Mouse (Mus musculus): ENCODE results near the gene Ispd. TPM values are rescaled to one million over a fixed set of nuclear protein-coding genes. Genes with fewer than 3 reads are reported as not detected.

Gene Ispd
- polyA plus RNA-seq, 1 experiment from 2014 or later = 10.9 TPM

GRCm38 (mm10) chr12:36722754-36723153 is 341.5 kb downstream of the Ispd start:
- no peak for ATAC-seq (ENCODE audit: insufficient read depth, low FRiP score, low read depth)
- no peak overlapping the region for H3K4me2 ChIP-seq

GRCm38 (mm10) chr12:36723302-36723701 is 342.1 kb downstream of the Ispd start:
- Histone ChIP-seq H3K4me1 (no peaks in the 10 kb centered on the region), H3K27ac (no peak overlapping the region), H3K36me3 (no peaks in the 10 kb centered on the region), H3K27me3 (replicated peaks) (no peaks in the 10 kb centered on the region), H3K9ac (no peak overlapping the region), H3K9me3 (no peaks in the 10 kb centered on the region), H3K4me3 (replicated peaks) (no peak overlapping the region), H3K4me2 (no peak overlapping the region)
- no peak for ATAC-seq (ENCODE audit: insufficient read depth, low FRiP score, low read depth)
- WGBS = 44% methylated on average over 3 of the region's 3 CpGs

More at GRCm38 (mm10) chr12:36722754-36723153, 341.5 kb downstream of the Ispd start:
- Histone ChIP-seq H3K27me3 (replicated peaks) (no peaks in the 10 kb centered on the region), H3K9ac (no peak overlapping the region), H3K36me3 (no peaks in the 10 kb centered on the region), H3K4me3 (replicated peaks) (no peak overlapping the region), H3K9me3 (no peaks in the 10 kb centered on the region), H3K27ac (no peak overlapping the region), H3K4me1 (no peaks in the 10 kb centered on the region)
- 68% methylated on average over 6 of the region's 6 CpGs for WGBS

- Histone ChIP-seq H3K4me3 (replicated peaks) (no peak overlapping the region), H3K27me3 (replicated peaks) (no peaks in the 10 kb centered on the region), H3K4me2 (no peak overlapping the region), H3K4me1 (no peaks in the 10 kb centered on the region), H3K9me3 (no peaks in the 10 kb centered on the region), H3K36me3 (no peaks in the 10 kb centered on the region), H3K9ac (no peak overlapping the region), H3K27ac (no peak overlapping the region)
- ATAC-seq (ENCODE audit: insufficient read depth, low FRiP score, low read depth) = no peak
- 81% methylated on average over 4 of the region's 4 CpGs for WGBS
These were observed 343.0 kb downstream of the Ispd start for GRCm38 (mm10) chr12:36724297-36724696.

GRCm38 (mm10) chr12:36725250-36725649 is 344.0 kb downstream of the Ispd start:
- WGBS = 84% methylated on average over 3 of the region's 3 CpGs
- Histone ChIP-seq H3K4me2 (no peak overlapping the region), H3K4me1 (no peaks in the 10 kb centered on the region), H3K36me3 (no peaks in the 10 kb centered on the region), H3K27me3 (replicated peaks) (no peaks in the 10 kb centered on the region), H3K4me3 (replicated peaks) (no peak overlapping the region), H3K27ac (no peak overlapping the region), H3K9ac (no peak overlapping the region), H3K9me3 (no peaks in the 10 kb centered on the region)
- no peak for ATAC-seq (ENCODE audit: insufficient read depth, low FRiP score, low read depth)

- no peak overlapping the region for H3K4me2 ChIP-seq
- no peak overlapping the region for H3K4me3 ChIP-seq (replicated peaks)
- H3K27me3 ChIP-seq (replicated peaks) = no peaks in the 10 kb centered on the region
- WGBS = 60% methylated on average over 1 of the region's 1 CpGs
- H3K36me3 ChIP-seq = no peaks in the 10 kb centered on the region
- no peaks in the 10 kb centered on the region for H3K9me3 ChIP-seq
- H3K27ac ChIP-seq = no peak overlapping the region
- H3K4me1 ChIP-seq = no peaks in the 10 kb centered on the region
- no peak for ATAC-seq (ENCODE audit: insufficient read depth, low FRiP score, low read depth)
- H3K9ac ChIP-seq = no peak overlapping the region
These were observed 344.8 kb downstream of the Ispd start for GRCm38 (mm10) chr12:36726026-36726425.

GRCm38 (mm10) chr12:36733673-36734371 is 352.6 kb downstream of the Ispd start:
- H3K9ac ChIP-seq = no peak overlapping the region
- no peaks in the 10 kb centered on the region for H3K9me3 ChIP-seq
- H3K27ac ChIP-seq = no peak overlapping the region
- no peak for ATAC-seq (ENCODE audit: insufficient read depth, low FRiP score, low read depth)
- no peaks in the 10 kb centered on the region for H3K4me1 ChIP-seq
- H3K4me2 ChIP-seq = no peak overlapping the region
- no peaks in the 10 kb centered on the region for H3K27me3 ChIP-seq (replicated peaks)
- 65% methylated on average over 4 of the region's 4 CpGs for WGBS
- no peaks in the 10 kb centered on the region for H3K36me3 ChIP-seq
- H3K4me3 ChIP-seq (replicated peaks) = no peak overlapping the region

Other genes starting within 250 kb of the Ispd start
- 41.3 and 42.4 TPM in 2 replicates for gene Ankmy2, start 224.3 kb upstream of the Ispd start, polyA plus RNA-seq (2015; fragmentation: Nextera tagmentation; extraction: Ambion mirVana)
- gene Bzw2, start 223.4 kb upstream of the Ispd start, polyA plus RNA-seq (2015; fragmentation: Nextera tagmentation; extraction: Ambion mirVana) = 179 and 201 TPM in 2 replicates
- gene Lrrc72, start 128.1 kb upstream of the Ispd start, polyA plus RNA-seq (2015; fragmentation: Nextera tagmentation; extraction: Ambion mirVana) = not detected in 2 replicates
- gene Sostdc1, start 67.3 kb upstream of the Ispd start, polyA plus RNA-seq (2015; fragmentation: Nextera tagmentation; extraction: Ambion mirVana) = 9.2 and 9.5 TPM in 2 replicates
- 1.7 and 2.1 TPM in 2 replicates for gene D630036H23Rik, start 731 bp downstream of the Ispd start, polyA plus RNA-seq (2015; fragmentation: Nextera tagmentation; extraction: Ambion mirVana)

Measured in stomach, embryonic 15.5 days (tissue).